Mouse (Mus musculus): ENCODE measurements at regions not wholly inside any gene's neighbourhood (a gene's known extent, or its start where the extent isn't known, plus 50 kb on each side); places are given as distances from the start of the nearest gene placed in this dataset.
A peak's percentile ranks its signal among the peaks of the same experiment; 100 is the strongest.

DNA sequence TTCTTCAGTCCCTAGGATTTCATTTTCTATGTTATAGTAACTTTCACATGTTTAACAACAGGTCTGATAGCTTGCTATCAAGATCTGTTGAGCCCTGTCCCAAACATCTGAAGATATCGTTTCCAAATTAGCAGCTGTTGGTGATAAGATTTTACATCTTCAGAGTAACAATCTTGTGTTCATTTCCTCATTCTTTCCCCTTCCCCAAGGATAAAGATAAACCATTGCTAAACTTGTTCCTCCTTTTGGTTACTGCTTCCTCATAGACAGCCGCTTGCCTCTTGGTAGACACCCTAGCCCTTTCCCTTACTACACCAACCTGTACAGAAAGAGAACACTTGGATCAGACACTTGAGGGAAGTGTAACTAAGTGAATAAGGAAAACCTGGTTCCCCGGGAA, 58.6 kb downstream of the Kcnrg start:
- DNase-seq = no peak

DNA sequence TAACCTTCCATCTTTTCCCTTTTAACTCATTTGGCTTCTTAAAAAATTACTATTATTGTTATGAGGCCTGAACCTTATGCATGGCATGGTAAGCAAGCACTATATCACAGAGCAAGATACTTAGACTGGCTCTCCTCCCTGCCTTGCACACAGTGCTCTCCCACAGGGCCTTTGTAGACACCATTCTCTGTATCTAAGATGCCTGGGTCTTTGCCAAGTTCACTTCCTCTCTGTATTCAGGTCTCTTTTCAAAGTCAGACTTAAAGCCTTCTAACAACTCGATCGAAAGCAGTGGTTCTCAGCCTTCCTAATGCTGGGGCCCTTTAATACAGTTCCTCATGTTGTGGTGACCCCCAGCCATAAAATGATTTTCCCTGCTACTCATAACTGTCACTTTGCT, 65.9 kb downstream of the Kcnrg start:
- no peak for DNase-seq

DNA sequence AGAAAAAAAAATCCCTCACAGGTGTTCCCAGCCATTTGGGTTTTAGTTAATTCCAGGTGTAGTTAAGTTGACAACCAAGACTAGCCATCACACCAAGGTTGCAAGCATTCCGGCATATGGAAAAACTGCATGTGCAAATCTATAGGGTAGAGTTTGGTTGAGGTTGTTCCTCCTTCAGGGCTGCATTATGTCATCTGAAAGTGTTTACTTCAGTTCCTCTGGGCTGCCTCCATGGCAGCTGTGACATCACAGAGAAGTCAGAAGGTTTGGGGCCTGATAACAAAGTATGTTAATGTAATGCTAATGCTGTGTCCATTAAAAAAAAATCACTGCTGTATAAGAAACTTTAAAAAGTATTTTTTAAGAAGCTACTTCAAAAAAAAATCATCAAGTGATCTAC, 70.8 kb downstream of the Kcnrg start:
- DNase-seq = no peak

DNA sequence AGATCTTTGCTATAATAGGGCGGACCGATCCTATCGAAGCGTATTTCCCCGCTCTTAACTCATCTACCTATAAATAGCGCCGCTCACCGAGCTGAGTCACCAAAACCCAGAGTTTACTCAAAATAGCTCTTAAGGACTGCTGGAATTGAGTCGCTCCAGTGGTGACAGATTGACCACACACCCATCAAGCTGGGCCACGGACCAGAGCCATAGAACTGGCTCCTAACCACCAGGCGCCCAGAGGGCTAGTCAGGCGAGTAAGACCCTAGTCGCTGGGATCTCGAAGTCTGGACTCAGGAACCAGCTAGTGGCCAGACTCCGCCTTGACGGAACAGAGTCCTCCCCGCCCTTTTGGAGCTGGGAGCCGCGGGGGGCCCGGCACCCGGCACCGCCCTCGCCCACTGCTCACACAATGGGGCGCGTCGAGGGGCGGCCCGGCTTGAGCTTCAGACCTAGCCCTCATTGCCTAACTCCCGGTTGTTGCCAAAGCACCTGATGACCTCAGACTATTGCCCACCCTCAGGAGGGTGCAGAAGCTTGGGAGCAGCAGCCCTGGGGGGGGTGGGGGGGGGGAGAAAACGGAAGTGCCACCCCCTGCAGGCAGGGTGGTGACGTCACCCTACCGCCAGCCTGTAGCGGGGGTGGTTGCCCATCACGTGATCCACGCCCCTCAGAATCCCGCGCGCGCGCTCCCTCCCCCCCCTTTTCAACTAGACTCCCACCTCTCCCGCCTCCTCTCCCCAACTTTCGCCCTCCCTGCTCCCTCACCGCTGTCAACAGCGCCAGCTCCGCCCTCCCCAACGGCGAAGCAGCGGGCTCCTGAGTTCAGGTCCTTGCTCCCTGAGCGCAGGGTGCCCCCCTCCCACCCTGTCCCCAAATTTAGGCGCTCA, 73.8 kb downstream of the Kcnrg start:
- DNase-seq = peak; percentile 84

DNA sequence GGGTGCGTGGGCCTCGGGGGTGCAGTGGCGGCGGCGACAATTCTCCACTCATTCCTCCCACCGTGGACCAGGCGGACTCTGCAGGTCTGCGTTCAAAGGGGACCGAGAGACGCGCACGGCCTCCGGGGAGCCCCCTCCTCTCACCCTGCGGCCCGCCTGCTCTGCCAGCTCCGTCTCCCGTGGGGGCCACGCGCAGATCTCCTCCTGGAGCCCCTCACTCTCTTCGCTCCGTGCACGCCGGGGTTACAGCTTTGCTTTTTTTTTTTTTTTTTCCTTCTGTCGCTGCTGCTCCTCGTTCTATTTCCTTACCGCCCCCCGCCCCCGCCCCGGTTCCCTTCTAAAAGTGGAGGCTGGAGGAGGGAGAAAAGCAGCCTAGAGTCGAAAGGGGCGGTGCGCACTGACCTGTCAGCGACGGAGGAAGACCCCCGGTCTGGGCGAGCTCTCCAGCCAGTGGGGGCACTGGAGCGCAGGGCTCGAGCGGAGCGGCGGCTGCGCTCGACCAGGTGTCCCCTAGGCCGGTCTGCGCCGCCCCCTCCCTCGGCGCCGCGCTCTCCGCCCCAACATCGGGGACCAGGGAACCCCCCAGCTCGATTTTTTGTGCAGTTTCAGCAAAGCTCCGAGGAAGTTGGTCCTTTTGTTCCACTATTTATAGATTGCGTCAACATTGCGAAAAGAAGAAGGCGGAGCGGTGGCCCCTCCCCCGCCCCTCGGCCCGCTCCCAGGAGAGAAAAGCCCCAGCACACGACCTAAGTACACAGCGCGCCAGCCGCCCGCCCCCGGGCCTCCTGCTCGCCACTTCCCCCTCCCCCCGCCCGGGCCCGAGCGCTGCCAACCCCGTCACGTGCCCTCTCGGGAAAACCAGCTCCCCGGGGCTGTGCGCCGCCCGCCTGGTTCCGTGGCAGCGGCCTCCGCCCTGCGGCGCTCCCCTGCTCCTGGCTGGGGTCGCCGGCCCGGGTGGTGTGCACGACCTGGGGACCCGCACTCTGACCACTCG, 74.7 kb downstream of the Kcnrg start:
- peak; percentile 84 for DNase-seq

DNA sequence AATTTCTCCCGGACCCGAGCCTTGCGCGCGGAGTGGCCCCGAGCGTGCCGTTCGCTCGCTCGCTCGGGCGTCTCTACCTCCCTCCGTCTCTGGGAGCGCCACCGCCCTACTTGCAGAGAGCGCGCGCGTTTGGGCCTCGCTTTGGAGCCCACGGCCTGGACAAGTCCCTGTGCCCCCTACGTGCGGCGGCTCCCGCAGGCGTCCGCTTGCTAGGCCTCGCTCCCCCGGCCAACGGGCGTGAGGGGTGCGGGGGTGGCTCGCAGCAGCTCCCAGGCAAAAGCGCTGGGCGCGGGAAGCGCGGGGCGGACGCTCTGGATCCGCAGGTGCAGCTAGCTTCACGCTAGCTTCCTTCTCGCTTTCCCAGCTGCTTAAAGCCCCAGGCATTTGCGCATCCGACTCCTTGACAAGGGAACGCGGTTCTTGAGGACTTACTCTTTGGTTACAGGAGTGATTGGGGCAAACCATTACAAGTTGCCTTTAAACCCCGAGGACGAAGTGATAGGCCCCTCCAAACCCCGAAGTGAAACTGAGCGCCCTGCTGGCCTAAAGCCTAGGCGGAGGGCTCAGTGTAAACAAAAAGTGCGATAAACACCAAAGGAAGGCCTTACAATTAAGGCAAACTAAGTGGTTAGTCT, 75.6 kb downstream of the Kcnrg start:
- DNase-seq = peak; percentile 50

DNA sequence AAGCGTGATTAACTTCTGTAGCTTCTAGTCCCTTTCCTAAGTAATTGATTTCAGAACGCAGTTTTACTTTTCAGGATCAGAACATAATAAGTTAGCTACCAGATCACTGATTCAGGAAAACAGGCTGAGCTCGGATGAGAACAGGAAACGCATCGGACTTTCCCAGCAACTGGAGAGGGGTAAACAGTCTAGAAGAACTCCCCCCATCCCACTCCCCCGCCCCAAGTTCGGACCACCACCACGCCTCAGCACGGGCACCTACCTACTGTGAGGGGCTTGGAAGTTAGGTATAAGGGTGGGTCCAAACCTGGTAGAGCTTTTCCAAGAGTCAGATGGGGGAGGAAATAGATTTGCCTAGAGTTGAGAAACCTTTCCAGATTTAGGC, 76.1 kb downstream of the Kcnrg start:
- DNase-seq = no peak

DNA sequence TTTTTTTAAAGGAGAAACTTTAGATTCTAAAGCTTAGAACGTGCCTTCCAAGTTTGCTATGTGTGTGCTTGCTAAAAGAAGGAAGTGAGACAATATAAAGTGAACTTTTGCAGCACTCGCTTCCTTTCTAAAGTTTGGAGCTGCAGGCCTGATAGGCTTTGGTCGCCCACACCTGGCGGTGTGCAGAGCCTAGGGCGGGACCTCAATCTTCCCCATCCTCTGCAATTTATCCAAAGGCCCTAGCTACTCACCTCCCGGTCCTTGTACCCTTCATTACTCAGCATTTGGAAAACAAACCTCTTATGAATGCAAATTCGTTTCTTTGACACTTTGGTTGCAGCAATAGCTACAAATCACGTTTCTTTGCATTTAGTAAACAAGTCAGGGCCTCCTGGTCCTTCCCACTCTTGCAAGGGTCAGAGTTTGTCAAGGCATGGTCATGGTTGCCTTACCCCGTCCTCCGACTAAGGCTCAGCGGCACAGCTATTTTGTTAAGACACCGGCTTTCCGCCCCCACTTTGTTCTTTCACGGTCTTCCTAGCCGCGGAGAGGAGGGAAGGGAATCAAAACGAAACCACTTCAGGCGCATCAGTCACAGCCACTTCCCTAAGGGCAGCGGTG, 76.6 kb downstream of the Kcnrg start:
- DNase-seq = no peak

DNA sequence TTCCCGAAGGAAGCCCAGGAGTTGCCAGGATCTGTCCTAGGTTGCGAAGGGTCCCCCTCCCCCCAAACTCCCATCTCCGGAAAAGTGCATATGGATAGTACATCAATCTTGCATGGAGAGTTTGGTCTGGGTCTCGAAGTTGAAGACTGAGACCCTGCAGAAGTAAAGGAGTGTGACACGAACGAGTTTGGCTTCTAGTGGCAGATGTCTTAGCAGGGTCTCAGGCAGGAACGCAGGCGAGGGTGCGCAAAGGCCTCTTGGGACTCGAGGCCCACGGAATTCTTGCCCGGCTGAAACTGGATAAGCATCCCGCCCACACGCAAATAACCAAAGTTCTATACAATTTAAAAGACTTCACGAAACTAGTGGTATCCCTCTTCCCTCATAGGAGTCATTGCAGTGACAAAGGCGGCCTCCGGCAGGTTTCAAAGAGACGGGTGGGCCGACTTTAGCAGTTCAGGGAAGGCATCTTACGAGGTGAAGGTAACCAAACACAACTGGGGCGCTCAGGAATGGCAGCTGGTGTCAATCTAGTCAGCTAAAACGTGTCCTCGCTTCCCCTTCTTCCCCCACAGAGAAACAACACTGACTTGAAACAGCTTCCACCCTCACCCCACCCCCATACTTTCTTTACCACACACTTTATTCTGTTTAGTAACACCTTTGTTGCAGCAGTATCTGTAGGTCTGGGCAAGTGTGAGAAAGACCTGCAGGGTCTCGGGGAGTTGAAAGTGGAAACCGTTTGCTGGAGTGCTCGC, 77.4 kb downstream of the Kcnrg start:
- no peak for DNase-seq

DNA sequence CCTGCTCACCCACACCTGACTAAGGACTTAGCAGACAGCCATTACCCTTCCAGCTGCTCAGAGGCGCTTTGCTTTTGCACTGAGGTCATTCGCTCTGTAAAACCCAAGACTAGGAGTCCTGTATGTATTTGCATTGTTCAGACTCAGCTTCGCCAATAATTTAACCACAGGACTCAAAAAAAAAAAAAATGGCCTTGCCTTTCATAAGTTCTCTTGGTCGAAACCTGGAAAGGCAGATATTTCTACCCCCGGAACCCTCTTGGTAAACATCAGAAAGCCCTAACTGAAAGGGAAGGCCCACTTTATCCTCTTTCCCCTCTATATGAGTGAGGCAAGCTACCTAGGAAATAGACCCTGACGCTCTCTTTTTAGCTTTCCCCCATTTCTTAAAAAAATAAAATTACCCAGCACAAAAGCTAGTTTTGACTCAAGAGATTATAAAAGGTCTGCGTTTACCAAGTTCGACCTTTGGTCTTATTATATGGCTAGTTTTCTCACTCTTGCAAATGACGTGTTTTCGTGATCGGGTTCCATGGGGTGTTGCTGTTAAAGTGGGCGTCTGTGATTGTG, 78.1 kb downstream of the Kcnrg start:
- DNase-seq = no peak

DNA sequence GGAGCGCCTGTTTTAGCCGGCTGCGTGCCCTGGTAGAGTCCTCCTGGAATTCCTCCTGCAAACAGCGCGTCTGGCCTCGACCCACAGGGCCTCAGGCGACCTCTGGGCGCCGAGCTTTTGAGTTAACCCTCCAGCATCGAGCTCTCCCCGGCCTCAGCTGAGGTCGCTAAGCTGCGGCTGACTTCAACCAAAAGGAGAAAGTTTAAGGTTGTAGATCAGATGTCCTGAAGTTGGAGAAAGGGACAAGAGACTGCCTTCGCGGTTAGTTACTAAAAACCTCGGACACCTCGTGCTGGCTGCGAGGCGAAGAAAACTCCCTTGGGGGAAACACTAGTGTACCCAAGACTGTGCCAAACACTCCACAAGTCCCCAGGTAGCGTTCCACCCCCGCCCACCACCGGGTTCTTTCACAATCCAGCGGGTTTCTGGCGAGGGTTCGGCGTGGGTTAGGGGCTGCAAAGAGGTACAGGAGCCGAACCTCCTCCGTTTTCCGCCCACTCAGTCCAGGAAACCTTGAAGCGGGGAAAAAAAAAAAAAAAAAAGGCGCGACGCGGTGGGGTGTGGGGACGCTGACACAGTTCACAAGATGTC, 78.9 kb downstream of the Kcnrg start:
- no peak for DNase-seq

DNA sequence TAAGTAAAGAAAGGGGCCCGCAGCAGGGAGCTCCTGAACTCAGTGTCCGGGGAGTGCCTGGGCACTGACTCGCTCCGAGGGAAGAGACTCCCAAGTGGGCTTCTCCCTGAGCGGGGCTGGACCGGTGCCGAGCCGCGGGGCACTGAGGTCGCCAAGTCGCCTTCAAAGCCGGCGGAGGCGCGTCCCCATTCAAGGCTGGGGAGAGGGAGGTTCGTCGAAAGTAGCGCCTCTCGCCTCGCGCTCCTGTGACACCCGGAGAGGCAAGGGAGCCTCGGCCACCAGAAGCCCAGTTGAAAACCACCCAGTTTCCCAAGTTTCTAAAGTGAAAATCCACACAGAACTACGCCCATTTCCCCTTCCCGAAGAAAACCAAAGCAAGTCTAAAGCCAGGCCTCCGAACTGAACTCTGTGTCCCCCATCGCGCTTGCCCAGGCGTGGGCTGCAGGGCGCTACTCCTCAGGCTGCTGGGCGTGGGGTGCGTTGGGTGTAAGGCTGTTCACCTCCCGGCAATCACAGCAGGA, 79.6 kb downstream of the Kcnrg start:
- DNase-seq = peak; percentile 45

DNA sequence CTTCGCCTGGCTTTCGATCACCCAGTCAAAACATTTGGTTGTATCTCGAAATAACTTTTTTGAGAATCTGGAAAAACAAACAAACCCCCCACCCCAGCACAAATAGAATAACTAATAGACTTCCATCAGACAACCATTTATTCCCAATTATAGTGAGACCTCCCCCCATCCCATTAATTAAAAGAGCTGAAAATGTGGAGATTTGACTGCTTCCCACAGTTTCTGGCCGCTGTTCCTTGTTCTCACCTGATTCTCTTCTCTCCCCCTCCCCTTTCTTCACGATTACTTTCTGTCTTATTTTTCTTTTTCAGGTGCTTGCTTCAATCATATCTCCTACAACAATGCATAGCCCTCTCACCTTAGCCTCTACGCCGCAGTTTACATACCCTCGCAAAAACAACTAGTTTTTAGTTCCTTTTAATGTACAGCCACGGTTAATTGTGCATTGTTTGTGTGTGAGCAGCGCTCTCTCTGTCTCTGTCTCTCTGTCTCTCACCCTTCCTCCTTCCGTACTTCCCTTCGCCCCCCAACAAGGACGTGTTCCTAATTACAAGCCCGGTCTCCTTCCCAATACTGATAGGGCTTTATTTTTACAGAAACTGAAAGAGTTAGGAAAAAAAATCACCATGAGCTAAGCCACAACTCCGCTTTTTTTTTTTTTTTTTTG, 80.2 kb downstream of the Kcnrg start:
- DNase-seq = no peak

DNA sequence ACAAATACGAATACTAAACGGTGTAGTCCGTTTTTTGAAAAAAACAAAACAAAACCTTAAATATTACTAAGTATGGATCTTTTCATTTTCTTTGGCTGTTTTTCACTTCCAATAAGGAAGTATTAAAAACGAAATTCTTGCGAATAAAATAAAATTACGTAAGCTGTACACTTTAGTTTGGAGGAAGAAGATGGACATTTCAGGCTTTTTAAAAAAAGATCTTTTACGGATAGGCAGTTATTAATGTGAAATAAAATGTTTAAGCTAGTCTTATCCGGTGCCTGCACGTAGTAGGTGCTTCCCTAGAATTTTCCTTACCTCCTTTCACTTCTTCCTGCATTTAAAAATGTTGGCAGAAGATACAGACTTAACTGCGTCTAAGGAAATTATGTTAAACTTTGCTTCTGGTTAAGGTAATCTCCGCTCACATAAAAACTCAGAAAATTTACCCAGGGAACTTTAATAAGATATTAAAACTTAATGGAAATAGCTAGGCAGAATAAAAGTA, 80.8 kb downstream of the Kcnrg start:
- DNase-seq = no peak

DNA sequence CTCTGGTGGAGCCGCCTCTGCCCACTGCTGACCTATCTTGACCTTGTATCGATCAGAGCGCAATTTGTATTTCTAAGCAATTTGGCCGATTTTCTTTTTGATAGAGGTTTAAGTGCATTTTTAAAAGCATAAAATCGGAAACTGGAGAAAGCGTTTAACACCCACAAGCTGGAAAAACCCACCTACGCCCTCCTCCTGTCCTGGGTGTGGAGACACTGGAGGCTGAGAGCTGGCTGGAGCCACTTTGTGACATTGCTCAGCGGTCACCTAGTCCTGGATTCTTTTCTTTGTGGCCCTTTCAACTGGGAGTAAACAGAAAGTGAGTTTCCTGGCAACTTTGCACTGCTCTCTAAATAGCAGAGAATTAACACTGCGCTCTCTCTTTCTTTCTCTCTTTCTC, 81.4 kb downstream of the Kcnrg start:
- DNase-seq = no peak

DNA sequence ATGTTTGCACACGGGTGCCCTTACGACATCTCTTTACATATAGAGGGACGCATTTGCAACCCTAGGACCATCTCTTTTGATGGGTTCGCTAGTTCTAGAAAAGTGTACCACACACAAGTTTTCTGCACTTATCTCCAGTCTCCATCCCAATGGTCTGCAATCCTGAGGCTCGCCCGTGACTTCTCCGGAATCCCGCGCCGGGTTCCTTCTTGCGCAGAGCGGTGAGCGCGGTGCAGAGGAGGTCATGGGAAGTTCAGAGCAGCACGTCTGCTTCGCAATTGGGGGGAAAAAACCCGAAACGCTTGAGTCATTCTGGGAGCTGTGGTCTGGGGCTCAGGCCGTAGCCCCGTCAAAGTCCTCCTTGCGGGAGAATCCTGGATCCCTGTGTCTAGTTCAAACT, 82.0 kb downstream of the Kcnrg start:
- DNase-seq = no peak

DNA sequence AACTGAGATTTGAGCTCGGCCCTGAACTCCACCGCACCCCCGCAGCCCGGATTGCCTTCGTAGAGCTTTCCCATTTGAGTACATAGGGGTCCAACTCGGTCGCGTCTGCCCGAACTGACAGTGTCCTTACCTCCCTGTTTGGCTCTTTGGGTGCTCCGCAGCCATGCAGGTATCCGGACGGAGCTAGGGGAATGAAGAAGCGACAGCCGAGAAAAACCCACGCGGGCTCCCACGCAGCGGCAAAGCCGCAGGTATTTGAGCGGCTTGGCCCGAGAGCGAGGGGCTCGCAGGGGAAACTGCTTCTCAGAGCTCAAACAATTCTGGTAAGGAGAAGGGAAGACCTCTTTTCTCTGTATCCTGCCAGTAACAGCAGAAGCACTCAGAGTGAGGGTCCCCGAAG, 82.5 kb downstream of the Kcnrg start:
- no peak for DNase-seq

DNA sequence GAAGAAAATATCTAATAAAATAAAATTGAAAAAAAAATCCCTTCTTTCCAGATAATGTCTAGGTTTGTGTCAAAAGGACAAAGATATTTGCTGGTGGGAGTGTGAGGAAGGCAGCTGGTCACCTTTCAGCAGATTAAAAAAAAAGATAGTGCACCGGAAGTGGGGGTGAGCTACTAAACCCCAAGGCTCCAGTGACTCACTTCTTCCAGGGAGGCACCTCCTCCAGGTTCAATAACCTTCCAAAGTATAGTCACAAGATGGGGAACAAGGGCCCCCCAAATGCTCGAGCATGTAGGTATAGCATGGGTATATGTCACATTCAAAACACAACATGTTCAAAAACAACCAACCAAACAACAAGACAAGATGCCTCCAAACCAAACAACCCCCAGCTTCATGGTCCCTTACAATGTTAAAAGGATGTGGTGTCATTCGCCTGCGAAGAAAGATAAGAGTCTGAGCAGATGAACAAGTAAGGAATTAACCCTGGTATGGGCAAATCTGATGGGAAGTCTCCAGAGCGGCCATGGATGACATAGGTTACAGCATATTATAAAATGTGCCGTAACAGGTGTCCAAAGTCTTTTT, 84.6 kb downstream of the Kcnrg start:
- DNase-seq = no peak

DNA sequence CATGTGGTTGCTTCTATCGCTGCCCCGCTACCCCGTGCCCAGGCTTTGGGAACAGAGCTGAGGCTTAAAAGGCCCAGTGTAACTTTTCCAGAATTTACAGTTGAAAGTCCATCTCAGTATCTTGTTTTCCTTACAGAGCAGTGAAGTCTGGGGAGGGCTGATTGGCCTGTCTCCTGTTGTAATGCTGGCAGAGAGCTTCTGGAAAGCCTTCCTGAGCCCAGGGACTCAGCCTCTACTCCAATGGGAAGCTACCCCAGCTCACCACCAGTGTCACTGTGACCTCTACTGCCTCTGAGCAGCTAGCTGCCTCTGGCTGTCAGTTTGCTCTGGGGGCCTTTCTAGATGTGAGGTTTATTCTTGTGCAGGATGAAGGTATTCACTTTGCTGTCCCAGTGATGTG, 87.5 kb downstream of the Kcnrg start:
- no peak for DNase-seq
